Mouse (Mus musculus) forebrain, embryonic 16.5 days (tissue): ENCODE results near the gene Selenoh. TPM values are rescaled to one million over a fixed set of nuclear protein-coding genes. Genes with fewer than 3 reads are reported as not detected.
"Not testable (repeated sequence)": the region's sequence is repeated elsewhere in the genome, so short reads cannot be mapped to it uniquely, and the experiment has no call there.

ENCODE experiments used
- ATAC-seq: fragments of 200-750 bp; cut with Nextera tagmentation; 2 replicates; pipeline ENCODE4 v1.8.0; 2017; ENCODE audit warnings: mild to moderate bottlenecking, moderate library complexity
- H3K27ac ChIP-seq: fragments of 300-500 bp; sonication (generic); 2 replicates; pipeline ENCODE4 v1.5.1; 2014; ENCODE audit warnings: low read length, control low read depth
- H3K27me3 ChIP-seq: fragments of 300-500 bp; sonication (generic); replicated peaks from 2 replicates; pipeline ENCODE4 v1.6.1; 2014; ENCODE audit warnings: low read length; ENCODE audit not compliant: control insufficient read depth, insufficient read depth
- H3K36me3 ChIP-seq: fragments of 300-500 bp; sonication (generic); 2 replicates; pipeline ENCODE4 v1.6.1; 2014; ENCODE audit not compliant: control insufficient read depth, insufficient read depth
- H3K4me1 ChIP-seq: fragments of 300-500 bp; sonication (generic); replicated peaks from 2 replicates; pipeline ENCODE4 v1.6.1; 2014; ENCODE audit warnings: low read length; ENCODE audit not compliant: control insufficient read depth, insufficient read depth
- H3K4me2 ChIP-seq: fragments of 300-500 bp; sonication (generic); 2 replicates; pipeline ENCODE4 v1.6.1; 2014; ENCODE audit warnings: mild to moderate bottlenecking, low read length, control low read depth
- H3K4me3 ChIP-seq: fragments of 300-500 bp; sonication (generic); replicated peaks from 2 replicates; pipeline ENCODE4 v1.5.1; 2014; ENCODE audit warnings: mild to moderate bottlenecking, low read length, control low read depth
- H3K9ac ChIP-seq: fragments of 300-500 bp; sonication (generic); replicated peaks from 2 replicates; pipeline ENCODE4 v1.6.1; 2014; ENCODE audit warnings: low read depth, low read length, control low read depth
- H3K9me3 ChIP-seq: fragments of 300-500 bp; sonication (generic); 2 replicates; pipeline ENCODE4 v1.6.1; 2016; ENCODE audit warnings: low read length; ENCODE audit not compliant: control insufficient read depth
- WGBS: fragments of 180-500 bp; shearing (Covaris S2); extraction: QIAGEN DNeasy Blood & Tissue Kit; methylation state at CpG from one replicate; pipeline ENCODE4 v1.1.7; 2014; 5-methylcytosine and 5-hydroxymethylcytosine counted together
- polyA plus RNA-seq: library from polyadenylated mRNA; unstranded; fragments of >200 nt; fragmentation: Nextera tagmentation; extraction: Ambion mirVana; gene quantifications from 2 replicates; pipeline ENCODE4 v1.2.1, GENCODE M21; 2015

Selenoh gene
- polyA plus RNA-seq, 1 experiment from 2014 or later = 225 TPM

GRCm38 (mm10) chr2:84677968-84678880, 7.7 kb upstream of the Selenoh start, which contains the start of the genes Gm28635 and Med19:
Gene Gm28635, minus strand, starts transcription at chr2:84678041.
Gene Med19, plus strand, starts transcription at chr2:84678402.
- ATAC-seq = peak; percentile 99
- Histone ChIP-seq H3K4me1 (peaks cover 19% of the 10 kb centered on the region), H3K4me2 (peak within 1 kb of the TSS; percentile 86), H3K27ac (peak within 1 kb of the TSS; percentile 64), H3K4me3 (peak within 1 kb of the TSS; percentile 95), H3K9me3 (no peaks in the 10 kb centered on the region), H3K36me3 (peaks cover 11% of the 10 kb centered on the region), H3K9ac (peak within 1 kb of the TSS; percentile 78), H3K27me3 (no peaks in the 10 kb centered on the region)
- whole genome bisulfite sequencing = under 1% methylated on average over 44 of the region's 44 CpGs

GRCm38 (mm10) chr2:84677270-84677967, 6.8 kb upstream of the Selenoh start:
- 9% methylated on average over 22 of the region's 22 CpGs for WGBS
- H3K27me3 ChIP-seq = no peaks in the 10 kb centered on the region

GRCm38 (mm10) chr2:84671535-84671934, 965 bp upstream of the Selenoh start:
- 53% methylated on average over 4 of the region's 5 CpGs for WGBS
- not testable (repeated sequence) for ATAC-seq, H3K9ac ChIP-seq, H3K9me3 ChIP-seq, H3K4me3 ChIP-seq, H3K27ac ChIP-seq, H3K27me3 ChIP-seq
- Histone ChIP-seq H3K4me1 (peaks cover 18% of the 10 kb centered on the region), H3K36me3 (peaks cover 17% of the 10 kb centered on the region), H3K4me2 (peak overlapping the region; percentile 77)

More at GRCm38 (mm10) chr2:84677270-84677967, 6.8 kb upstream of the Selenoh start:
- Histone ChIP-seq H3K4me2 (peak overlapping the region; percentile 62), H3K9me3 (no peaks in the 10 kb centered on the region), H3K36me3 (peaks cover 18% of the 10 kb centered on the region), H3K27ac (peak overlapping the region; percentile 64), H3K4me1 (peaks cover 19% of the 10 kb centered on the region), H3K4me3 (peak overlapping the region; percentile 60), H3K9ac (peak overlapping the region; percentile 58)
- peak; percentile 30 for ATAC-seq

- peak overlapping the region; percentile 77 for H3K4me2 ChIP-seq
- H3K9me3 ChIP-seq = no peaks in the 10 kb centered on the region
- H3K4me3 ChIP-seq = peak overlapping the region; percentile 100
- ATAC-seq = peak; percentile 74
- H3K9ac ChIP-seq = peak overlapping the region; percentile 94
- H3K27ac ChIP-seq = peak overlapping the region; percentile 95
- H3K4me1 ChIP-seq = peaks cover 14% of the 10 kb centered on the region
- peaks cover 14% of the 10 kb centered on the region for H3K36me3 ChIP-seq
- 1% methylated on average over 39 of the region's 39 CpGs for WGBS
- no peaks in the 10 kb centered on the region for H3K27me3 ChIP-seq
Observed at GRCm38 (mm10) chr2:84669828-84670568, 572 bp downstream of the Selenoh start.

GRCm38 (mm10) chr2:84666081-84666480, 4.5 kb downstream of the Selenoh start:
- H3K27ac ChIP-seq = no peak overlapping the region
- no peaks in the 10 kb centered on the region for H3K27me3 ChIP-seq
- no peak overlapping the region for H3K4me2 ChIP-seq
- H3K9ac ChIP-seq = no peak overlapping the region
- ATAC-seq = no peak
- no peak overlapping the region for H3K4me3 ChIP-seq
- no peaks in the 10 kb centered on the region for H3K9me3 ChIP-seq
- peaks cover 12% of the 10 kb centered on the region for H3K4me1 ChIP-seq
- 65% methylated on average over 12 of the region's 12 CpGs for WGBS
- H3K36me3 ChIP-seq = no peaks in the 10 kb centered on the region

- Histone ChIP-seq H3K36me3 (no peaks in the 10 kb centered on the region), H3K9ac (no peak overlapping the region), H3K9me3 (no peaks in the 10 kb centered on the region), H3K27ac (no peak overlapping the region), H3K27me3 (no peaks in the 10 kb centered on the region), H3K4me1 (no peaks in the 10 kb centered on the region), H3K4me2 (no peak overlapping the region), H3K4me3 (no peak overlapping the region)
- ATAC-seq = no peak
- WGBS = 14% methylated on average over 2 of the region's 2 CpGs
Observed at GRCm38 (mm10) chr2:84662866-84663265, 7.7 kb downstream of the Selenoh start.

GRCm38 (mm10) chr2:84660253-84660652, 10.3 kb downstream of the Selenoh start:
- ATAC-seq = no peak
- H3K27ac ChIP-seq = no peak overlapping the region
- no peaks in the 10 kb centered on the region for H3K36me3 ChIP-seq
- 72% methylated on average over 3 of the region's 3 CpGs for WGBS
- H3K4me3 ChIP-seq = no peak overlapping the region
- H3K9me3 ChIP-seq = no peaks in the 10 kb centered on the region
- no peaks in the 10 kb centered on the region for H3K27me3 ChIP-seq
- no peak overlapping the region for H3K4me2 ChIP-seq
- H3K9ac ChIP-seq = no peak overlapping the region
- H3K4me1 ChIP-seq = no peaks in the 10 kb centered on the region

- Histone ChIP-seq H3K27me3 (no peaks in the 10 kb centered on the region), H3K4me1 (no peaks in the 10 kb centered on the region), H3K9ac (no peak within 1 kb of the TSS), H3K9me3 (no peaks in the 10 kb centered on the region), H3K4me2 (no peak within 1 kb of the TSS), H3K4me3 (no peak within 1 kb of the TSS), H3K27ac (no peak within 1 kb of the TSS), H3K36me3 (no peaks in the 10 kb centered on the region)
- no peak for ATAC-seq
- WGBS = 93% methylated on average over 32 of the region's 32 CpGs
Observed at GRCm38 (mm10) chr2:84658806-84659205, 11.8 kb downstream of the Selenoh start, which contains the start of gene Btbd18. Gene Btbd18, plus strand, starts transcription at chr2:84659079.
